Mouse (Mus musculus) MEL (cell line): ENCODE results near the gene Gm3636. TPM values are rescaled to one million over a fixed set of nuclear protein-coding genes. Genes with fewer than 3 reads are reported as not detected.
"Not testable (repeated sequence)": the region's sequence is repeated elsewhere in the genome, so short reads cannot be mapped to it uniquely, and the experiment has no call there.

Experiments used
- DNase-seq: peaks from one replicate; pipeline ENCODE4 v3.0.0; 2011; ENCODE audit warnings: low read depth, low spot score
- H3K27ac ChIP-seq: 2 replicates; pipeline ENCODE4 v1.5.1; 2012; ENCODE audit warnings: low read depth, mild to moderate bottlenecking, control low read depth, low read length, moderate library complexity; ENCODE audit not compliant: control insufficient read depth
- H3K27me3 ChIP-seq, 2 experiments: fragments of 150-350 bp in 1 of 2; sonication (generic) in 1 of 2; 2 replicates each; pipeline ENCODE4 v1.6.1; 2012; ENCODE audit warnings: low read length in 2 of 2, mild to moderate bottlenecking in 2 of 2, improper control_type of control experiment in 1 of 2, moderate library complexity in 1 of 2; ENCODE audit not compliant: insufficient read depth in 2 of 2, control insufficient read depth in 1 of 2
- H3K36me3 ChIP-seq, 2 experiments: 2 replicates each; pipeline ENCODE4 v1.6.1; 2012 to 2014; ENCODE audit warnings: low read length in 2 of 2, improper control_type of control experiment in 1 of 2, inconsistent platforms in 1 of 2, mild to moderate bottlenecking in 1 of 2; ENCODE audit not compliant: insufficient read depth in 2 of 2, control insufficient read depth in 1 of 2
- H3K4me1 ChIP-seq, 2 experiments: fragments of 150-350 bp in 1 of 2; sonication (generic) in 1 of 2; 2 replicates each; pipeline ENCODE4 v1.6.1; 2012; ENCODE audit warnings: low read length in 2 of 2, improper control_type of control experiment in 1 of 2, mild to moderate bottlenecking in 1 of 2; ENCODE audit not compliant: insufficient read depth in 2 of 2, control insufficient read depth in 1 of 2
- H3K4me3 ChIP-seq, 2 experiments: fragments of 150-350 bp in 1 of 2; sonication (generic) in 1 of 2; 2 replicates each; pipeline ENCODE4 v1.5.1; 2012; ENCODE audit warnings: low read depth in 2 of 2, low read length in 2 of 2, mild to moderate bottlenecking in 2 of 2, moderate library complexity in 2 of 2, control low read depth in 1 of 2, improper control_type of control experiment in 1 of 2; ENCODE audit not compliant: control insufficient read depth in 1 of 2, insufficient read depth in 1 of 2
- H3K79me2 ChIP-seq: 2 replicates; pipeline ENCODE4 v1.6.1; 2012; ENCODE audit warnings: mild to moderate bottlenecking, low read length, moderate library complexity; ENCODE audit not compliant: control insufficient read depth, poor library complexity, insufficient read depth
- H3K9ac ChIP-seq: 2 replicates; pipeline ENCODE4 v1.6.1; 2012; ENCODE audit warnings: low read depth, mild to moderate bottlenecking, control low read depth, low read length, moderate library complexity; ENCODE audit not compliant: control insufficient read depth, poor library complexity, severe bottlenecking
- H3K9me3 ChIP-seq: fragments of 150-350 bp; sonication (generic); replicated peaks from 2 replicates; pipeline ENCODE4 v1.6.1; 2012; ENCODE audit warnings: mild to moderate bottlenecking, low read length, improper control_type of control experiment, moderate library complexity; ENCODE audit not compliant: insufficient read depth
- polyA plus RNA-seq, 2 experiments: library from polyadenylated mRNA; stranded (reverse) in 1 of 2; unstranded in 1 of 2; fragments of >175 nt in 1 of 2; fragments of >200 nt in 1 of 2; gene quantifications; 2 replicates each; pipeline versions ENCODE4 v1.2.1 to v1.2.4; 2012; ENCODE audit warnings: low replicate concordance in 2 of 2, low read depth in 1 of 2; ENCODE audit not compliant: insufficient read length in 2 of 2, insufficient read depth in 1 of 2, missing spikeins in 1 of 2
- total RNA-seq: library from RNA; depleted of rRNA; stranded (reverse); fragments of 300-350 nt; gene quantifications from 2 replicates; pipeline ENCODE4 v1.2.3, GENCODE M21; 2012; rRNA removed

The Gm3636 gene
- total RNA-seq (not detected in 2 replicates), polyA plus RNA-seq (not detected)

- not testable (repeated sequence) for H3K79me2 ChIP-seq, H3K27me3 ChIP-seq, H3K9me3 ChIP-seq, H3K4me1 ChIP-seq, H3K27ac ChIP-seq, DNase-seq, H3K4me3 ChIP-seq, H3K36me3 ChIP-seq, H3K9ac ChIP-seq
Observed at GRCm38 (mm10) chr14:6742232-6742631, at the start of gene Gm3636. Gene Gm3636, minus strand, starts transcription at chr14:6742332.

GRCm38 (mm10) chr14:6774311-6774710, 32.2 kb upstream of the Gm3636 start, which contains the start of gene Gm8362:
Gene Gm8362, minus strand, starts transcription at chr14:6774411.
- not testable (repeated sequence) for H3K4me1 ChIP-seq, H3K79me2 ChIP-seq, H3K4me3 ChIP-seq, H3K27ac ChIP-seq, H3K27me3 ChIP-seq, DNase-seq, H3K9ac ChIP-seq, H3K36me3 ChIP-seq, H3K9me3 ChIP-seq

- DNase-seq, H3K9me3 ChIP-seq, H3K27ac ChIP-seq, H3K9ac ChIP-seq, H3K4me1 ChIP-seq, H3K4me3 ChIP-seq, H3K27me3 ChIP-seq, H3K79me2 ChIP-seq, H3K36me3 ChIP-seq: not testable (repeated sequence)
Observed at GRCm38 (mm10) chr14:6757231-6757536, 15.1 kb upstream of the Gm3636 start.

GRCm38 (mm10) chr14:6756384-6757230, 14.5 kb upstream of the Gm3636 start:
- not testable (repeated sequence) for H3K27ac ChIP-seq, H3K4me3 ChIP-seq, DNase-seq, H3K9ac ChIP-seq, H3K27me3 ChIP-seq, H3K79me2 ChIP-seq, H3K36me3 ChIP-seq, H3K4me1 ChIP-seq, H3K9me3 ChIP-seq

GRCm38 (mm10) chr14:6720151-6720550, 22.0 kb downstream of the Gm3636 start, which contains the start of gene Gm8050:
Gene Gm8050, minus strand, starts transcription at chr14:6720251.
- not testable (repeated sequence) for H3K9me3 ChIP-seq

More at GRCm38 (mm10) chr14:6720151-6720550, 22.0 kb downstream of the Gm3636 start, which contains the start of gene Gm8050:
- H3K36me3 ChIP-seq, H3K27me3 ChIP-seq, H3K27ac ChIP-seq, H3K79me2 ChIP-seq, DNase-seq, H3K4me3 ChIP-seq, H3K9ac ChIP-seq, H3K4me1 ChIP-seq: not testable (repeated sequence)

Other genes with a start within 250 kb of the Gm3636 start
- not detected in 2 replicates for gene Gm8356, start 205.0 kb downstream of the Gm3636 start, total RNA-seq
- gene Gm8356, start 205.0 kb downstream of the Gm3636 start, polyA plus RNA-seq = not detected
- gene Gm3629, start 151.7 kb downstream of the Gm3636 start, total RNA-seq = not detected in 2 replicates
- not detected for gene Gm3629, start 151.7 kb downstream of the Gm3636 start, polyA plus RNA-seq
- gene Gm3460, start 119.9 kb downstream of the Gm3636 start, total RNA-seq = not detected in 2 replicates
- not detected for gene Gm3460, start 119.9 kb downstream of the Gm3636 start, polyA plus RNA-seq
- gene Gm10251, start 58.2 kb downstream of the Gm3636 start, total RNA-seq = not detected in 2 replicates
- gene Gm10251, start 58.2 kb downstream of the Gm3636 start, polyA plus RNA-seq = not detected
- gene Gm8050, start 22.1 kb downstream of the Gm3636 start, total RNA-seq = not detected in 2 replicates
- not detected for gene Gm8050, start 22.1 kb downstream of the Gm3636 start, polyA plus RNA-seq
- not detected in 2 replicates for gene Gm8362, start 32.1 kb upstream of the Gm3636 start, total RNA-seq
- gene Gm8362, start 32.1 kb upstream of the Gm3636 start, polyA plus RNA-seq = not detected
- gene Gm3642, start 98.0 kb upstream of the Gm3636 start, total RNA-seq = not detected in 2 replicates
- not detected for gene Gm3642, start 98.0 kb upstream of the Gm3636 start, polyA plus RNA-seq
- not detected in 2 replicates for gene Gm3667, start 147.6 kb upstream of the Gm3636 start, total RNA-seq
- not detected for gene Gm3667, start 147.6 kb upstream of the Gm3636 start, polyA plus RNA-seq
- not detected in 2 replicates for gene Gm6356, start 231.5 kb upstream of the Gm3636 start, total RNA-seq
- gene Gm6356, start 231.5 kb upstream of the Gm3636 start, polyA plus RNA-seq = not detected